Mouse (Mus musculus) testis, adult 2 months (tissue): Measurements from ENCODE around the gene Copg2. TPM values are rescaled to one million over a fixed set of nuclear protein-coding genes. Genes with fewer than 3 reads are reported as not detected.

Source experiments
- H3K27ac ChIP-seq: fragments of 200-500 bp; 2 replicates; pipeline ENCODE4 v1.5.1; 2012; ENCODE audit warnings: low read depth, low read length; ENCODE audit not compliant: control insufficient read depth, insufficient read depth
- H3K27me3 ChIP-seq: fragments of 200-500 bp; 2 replicates; pipeline ENCODE4 v1.6.1; 2012; ENCODE audit warnings: mild to moderate bottlenecking, low read length, moderate library complexity; ENCODE audit not compliant: control insufficient read depth, insufficient read depth
- H3K36me3 ChIP-seq: fragments of 200-500 bp; 2 replicates; pipeline ENCODE4 v1.6.1; 2012; ENCODE audit warnings: mild to moderate bottlenecking, low read length; ENCODE audit not compliant: control insufficient read depth, insufficient read depth
- H3K4me1 ChIP-seq: fragments of 200-500 bp; 2 replicates; pipeline ENCODE4 v1.6.1; 2012; ENCODE audit warnings: low read length; ENCODE audit not compliant: control insufficient read depth, insufficient read depth
- H3K4me3 ChIP-seq: fragments of 200-500 bp; 2 replicates; pipeline ENCODE4 v1.5.1; 2012; ENCODE audit warnings: low read depth, mild to moderate bottlenecking, low read length, moderate library complexity, mixed read lengths; ENCODE audit not compliant: control insufficient read depth
- CTCF ChIP-seq: fragments of 200-500 bp; IDR thresholded peaks from 2 replicates; pipeline ENCODE4 v1.5.1; 2012; ENCODE audit warnings: low read depth, mild to moderate bottlenecking, inconsistent platforms, low read length, moderate library complexity; ENCODE audit not compliant: control insufficient read depth, insufficient read depth, insufficient replicate concordance
- POLR2A ChIP-seq: fragments of 200-500 bp; IDR thresholded peaks from 2 replicates; pipeline ENCODE4 v1.6.1; 2012; ENCODE audit warnings: low read depth, mild to moderate bottlenecking, inconsistent platforms, low read length, moderate library complexity; ENCODE audit not compliant: control insufficient read depth
- polyA plus RNA-seq: library from polyadenylated mRNA; depleted of rRNA; stranded (reverse); fragments of >200 nt; gene quantifications from 2 replicates; pipeline ENCODE4 v1.2.3, GENCODE M21; 2012

Gene Copg2
- polyA plus RNA-seq, 1 experiment: 24.8 TPM

DNA sequence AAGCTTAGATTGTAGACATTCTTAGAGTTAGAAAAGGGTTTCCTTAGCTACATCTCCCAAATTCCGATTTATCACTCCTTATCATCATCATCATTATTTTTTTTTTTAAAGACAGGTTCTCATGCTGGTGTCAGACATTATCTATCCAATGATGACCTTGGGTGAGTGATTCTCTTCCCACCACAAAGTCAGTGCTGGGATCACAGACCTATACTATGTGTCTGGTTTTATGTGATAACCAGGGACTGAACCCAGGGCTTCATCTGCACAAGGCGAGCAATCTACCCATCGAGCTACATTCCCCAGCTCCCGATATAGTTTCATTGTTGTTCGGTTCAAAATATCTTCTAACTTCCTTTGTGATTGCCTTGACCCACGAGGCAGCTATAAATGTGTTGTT is 183.1 kb downstream of the Copg2 start:
- H3K4me3 ChIP-seq: no peak overlapping the region
- peaks cover 3% of the 10 kb centered on the region; the same call in 1 of the 2 replicates for H3K4me1 ChIP-seq
- H3K27me3 ChIP-seq: no peaks in the 10 kb centered on the region
- no peaks in the 10 kb centered on the region for H3K36me3 ChIP-seq
- TF ChIP-seq POLR2A: no peak
- TF ChIP-seq CTCF: no peak
- no peak overlapping the region for H3K27ac ChIP-seq

DNA sequence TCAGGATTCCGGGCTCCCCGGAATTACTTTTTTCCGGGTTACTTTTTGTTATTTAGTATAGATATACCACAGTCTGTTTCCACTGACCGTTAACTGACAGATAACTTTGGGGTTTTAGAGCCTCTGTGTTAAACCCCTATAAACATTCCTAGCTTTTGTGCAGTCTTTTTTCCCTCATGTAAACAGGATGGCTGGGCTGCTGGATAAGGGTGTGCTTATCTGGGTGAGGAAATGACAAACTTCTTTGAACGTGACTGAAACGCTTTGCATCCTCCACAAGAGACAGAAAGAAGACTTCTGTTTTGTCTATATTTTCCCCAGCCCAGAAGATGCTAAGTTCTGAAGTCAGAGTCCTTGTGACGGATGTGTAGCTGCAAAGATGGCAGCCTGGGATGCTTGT is 184.1 kb downstream of the Copg2 start:
- H3K4me1 ChIP-seq: peaks cover 3% of the 10 kb centered on the region; the same call in 1 of the 2 replicates

DNA sequence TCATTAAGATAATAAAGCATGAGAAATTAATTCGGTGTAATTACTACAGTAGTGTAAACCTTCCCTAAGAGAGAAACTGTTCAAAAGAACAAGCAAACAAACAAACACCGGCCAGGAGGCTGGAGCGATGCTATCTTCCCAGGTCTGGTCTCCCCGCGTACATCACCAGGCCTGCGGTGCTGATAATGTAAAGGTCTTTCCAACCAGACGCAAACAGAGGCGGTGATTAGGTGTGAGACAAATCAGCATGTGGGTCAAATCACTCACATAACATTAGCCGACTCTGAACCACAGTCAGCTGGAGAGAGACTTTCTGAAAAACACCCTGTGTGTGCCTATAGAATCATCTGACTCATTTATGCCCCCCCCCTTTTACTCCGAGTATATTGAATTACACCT is 185.2 kb downstream of the Copg2 start:
- no peak for TF ChIP-seq CTCF
- Histone ChIP-seq H3K27me3 (no peaks in the 10 kb centered on the region), H3K27ac (no peak overlapping the region), H3K36me3 (no peaks in the 10 kb centered on the region), H3K4me3 (no peak overlapping the region), H3K4me1 (peaks cover 3% of the 10 kb centered on the region; the same call in 1 of the 2 replicates)

More for the DNA sequence above, 184.1 kb downstream of the Copg2 start:
- Histone ChIP-seq H3K4me3 (no peak overlapping the region), H3K36me3 (no peaks in the 10 kb centered on the region), H3K27me3 (no peaks in the 10 kb centered on the region), H3K27ac (no peak overlapping the region)
- TF ChIP-seq POLR2A (no peak), CTCF (no peak)

DNA sequence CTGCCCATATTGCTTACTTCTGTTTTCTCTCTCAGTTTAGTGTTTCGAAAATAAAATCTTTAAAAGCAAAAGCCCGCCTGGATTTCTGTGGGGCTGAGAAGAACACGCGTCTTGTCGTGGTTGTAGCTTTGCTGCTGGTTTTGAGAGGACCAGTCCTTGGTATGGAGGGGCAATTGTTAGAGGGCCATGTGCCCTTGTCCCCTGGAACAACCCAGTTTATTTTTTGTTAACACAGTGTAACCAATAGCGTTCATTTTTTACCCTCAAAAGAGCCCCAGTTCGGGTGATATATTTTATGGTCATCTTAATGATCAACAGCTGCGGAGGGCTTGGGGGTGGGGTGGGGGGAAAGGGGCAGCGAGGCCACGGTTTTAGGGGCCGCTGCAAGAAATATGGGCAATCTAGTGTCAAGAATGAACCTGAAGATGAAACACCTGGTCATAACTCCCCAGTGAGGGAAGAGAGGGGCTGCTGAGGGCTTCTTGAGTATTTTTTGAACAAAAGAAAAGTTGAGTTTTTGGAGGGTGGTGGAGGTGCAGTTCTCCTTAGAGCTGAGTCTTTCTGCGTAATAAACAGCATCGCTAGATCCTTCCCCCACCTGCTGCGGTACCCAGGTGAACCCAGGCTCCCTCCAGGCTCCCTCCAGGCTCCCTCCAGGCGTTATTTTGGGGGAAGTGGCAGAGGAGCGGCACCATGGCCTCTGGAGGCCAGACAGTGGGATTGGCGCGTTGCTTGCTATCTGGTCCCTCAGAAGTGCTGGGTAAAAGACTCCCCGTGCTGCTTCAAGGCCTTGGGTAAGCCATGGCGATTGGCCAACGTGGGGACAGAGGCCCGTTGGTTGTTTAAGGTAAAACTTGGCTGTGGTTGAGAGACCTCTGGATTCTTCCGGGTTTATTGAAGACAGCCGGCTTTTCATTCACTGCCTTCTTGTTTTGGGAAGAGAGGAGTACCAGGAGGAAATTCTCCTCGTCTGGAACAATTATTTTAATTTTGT is 185.9 kb downstream of the Copg2 start:
- Histone ChIP-seq H3K36me3 (no peaks in the 10 kb centered on the region), H3K4me1 (peaks cover 3% of the 10 kb centered on the region; the same call in 1 of the 2 replicates), H3K27ac (no peak overlapping the region), H3K4me3 (no peak overlapping the region), H3K27me3 (no peaks in the 10 kb centered on the region)
- no peak for TF ChIP-seq POLR2A
- no peak for TF ChIP-seq CTCF

DNA sequence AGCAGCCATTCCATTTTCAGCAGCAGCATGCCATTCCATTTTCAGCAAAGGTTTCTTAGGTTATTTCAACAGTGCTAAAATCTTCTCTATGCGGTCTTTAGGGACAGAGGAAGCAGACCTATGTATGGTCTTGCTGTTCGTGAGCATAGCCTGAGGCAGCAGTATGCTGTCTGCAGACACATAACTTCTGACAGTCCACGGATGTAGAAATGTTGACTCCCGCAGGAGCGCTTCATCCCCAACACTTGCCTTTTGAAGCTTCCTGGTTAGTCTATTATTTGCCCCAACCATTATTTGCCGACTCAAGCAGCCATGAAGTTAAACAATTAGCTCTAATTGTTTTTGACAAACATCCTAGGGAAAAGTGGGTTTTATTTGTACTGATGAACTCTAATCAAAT is 187.5 kb downstream of the Copg2 start:
- no peaks in the 10 kb centered on the region for H3K27me3 ChIP-seq
- no peaks in the 10 kb centered on the region for H3K36me3 ChIP-seq
- no peak overlapping the region for H3K4me3 ChIP-seq
- TF ChIP-seq POLR2A (no peak), CTCF (no peak)
- H3K27ac ChIP-seq: no peak overlapping the region
- peaks cover 6% of the 10 kb centered on the region for H3K4me1 ChIP-seq

DNA sequence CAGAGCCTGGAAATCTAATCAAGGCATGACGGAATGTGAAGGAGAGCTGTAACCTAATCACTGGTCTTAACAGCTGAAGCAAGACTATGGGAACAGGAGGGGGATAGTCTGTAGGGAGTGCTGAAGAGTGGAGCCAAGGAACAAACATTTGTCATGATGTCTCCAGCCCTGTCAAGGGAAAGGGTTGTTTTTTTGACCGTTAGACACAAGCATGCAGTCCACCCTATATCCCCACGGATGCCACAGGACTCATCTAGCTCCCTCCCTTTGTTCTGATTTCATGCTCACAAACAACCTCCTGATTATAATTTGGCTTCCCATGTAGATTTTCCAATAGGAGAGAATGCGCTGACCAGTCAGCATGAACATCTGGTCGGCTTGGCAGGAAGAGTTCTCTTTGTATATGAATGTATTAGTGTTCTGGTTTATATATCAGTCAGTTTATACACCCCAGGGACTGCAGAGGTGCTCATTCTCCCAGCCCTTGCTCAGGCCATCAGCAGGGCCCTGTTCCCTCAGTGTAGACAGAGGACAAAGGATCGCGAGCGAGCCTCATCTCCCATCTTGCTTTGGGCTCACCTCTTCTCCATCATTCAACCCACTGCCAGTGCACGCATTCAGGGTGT is 192.5 kb downstream of the Copg2 start:
- H3K27ac ChIP-seq: no peak overlapping the region
- TF ChIP-seq POLR2A: no peak
- no peak for TF ChIP-seq CTCF

DNA sequence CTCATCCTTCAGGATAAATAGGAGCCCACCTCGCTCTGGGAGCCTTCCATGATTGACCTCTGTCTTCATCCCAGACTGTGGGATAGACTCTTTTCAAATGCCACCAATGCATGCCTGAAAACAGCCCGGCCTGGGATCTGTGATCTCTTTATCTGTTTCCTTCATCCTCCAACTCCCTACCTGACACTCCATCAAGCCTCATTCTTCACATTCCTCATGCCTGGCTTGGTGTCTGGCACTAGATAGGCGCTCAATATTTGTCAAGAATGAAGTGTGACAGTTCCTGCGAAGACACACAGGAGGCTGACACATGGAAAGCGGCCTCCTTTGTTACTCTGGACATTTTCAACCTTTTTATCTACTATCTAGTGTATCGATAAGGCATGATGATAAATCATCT is 193.1 kb downstream of the Copg2 start:
- TF ChIP-seq POLR2A: no peak
- no peak for TF ChIP-seq CTCF
- no peak overlapping the region for H3K27ac ChIP-seq

More for the DNA sequence above, 192.5 kb downstream of the Copg2 start:
- no peak overlapping the region for H3K4me3 ChIP-seq
- H3K36me3 ChIP-seq: no peaks in the 10 kb centered on the region
- no peaks in the 10 kb centered on the region for H3K27me3 ChIP-seq
- H3K4me1 ChIP-seq: peaks cover 5% of the 10 kb centered on the region; the same call in 1 of the 2 replicates

More for the DNA sequence above, 193.1 kb downstream of the Copg2 start:
- peaks cover 5% of the 10 kb centered on the region; the same call in 1 of the 2 replicates for H3K4me1 ChIP-seq
- H3K27me3 ChIP-seq: no peaks in the 10 kb centered on the region
- no peaks in the 10 kb centered on the region for H3K36me3 ChIP-seq
- H3K4me3 ChIP-seq: no peak overlapping the region
